Mouse (Mus musculus) CD4-positive, CD25-positive, alpha-beta regulatory T cell, adult 4 months (primary cell): Measurements from ENCODE around the gene Chrnb2. TPM values are rescaled to one million over a fixed set of nuclear protein-coding genes. Genes with fewer than 3 reads are reported as not detected.
"Not testable (repeated sequence)": the region's sequence is repeated elsewhere in the genome, so short reads cannot be mapped to it uniquely, and the experiment has no call there.

Source experiments
- ATAC-seq: one replicate; pipeline ENCODE4 v1.8.0; 2017
- polyA plus RNA-seq, 2 experiments: library from polyadenylated mRNA; unstranded; fragments of 100-300 nt; shearing (Covaris generic); gene quantifications; one replicate each; pipeline ENCODE4 v1.2.1; 2017

Gene Chrnb2
- polyA plus RNA-seq: 1 to 10 TPM; 1.5 to 2.7 TPM

GRCm38 (mm10) chr3:89764119-89764724 lies at the start of gene Chrnb2:
Gene Chrnb2 (minus strand): TSS chr3:89764632.
- ATAC-seq: peak; percentile 64

GRCm38 (mm10) chr3:89814051-89814450 lies 49.6 kb upstream of the Chrnb2 start:
- ATAC-seq: no peak

GRCm38 (mm10) chr3:89812166-89812565 lies 47.7 kb upstream of the Chrnb2 start:
- no peak for ATAC-seq

- no peak for ATAC-seq
These were observed 46.4 kb upstream of the Chrnb2 start for GRCm38 (mm10) chr3:89810841-89811240.

DNA sequence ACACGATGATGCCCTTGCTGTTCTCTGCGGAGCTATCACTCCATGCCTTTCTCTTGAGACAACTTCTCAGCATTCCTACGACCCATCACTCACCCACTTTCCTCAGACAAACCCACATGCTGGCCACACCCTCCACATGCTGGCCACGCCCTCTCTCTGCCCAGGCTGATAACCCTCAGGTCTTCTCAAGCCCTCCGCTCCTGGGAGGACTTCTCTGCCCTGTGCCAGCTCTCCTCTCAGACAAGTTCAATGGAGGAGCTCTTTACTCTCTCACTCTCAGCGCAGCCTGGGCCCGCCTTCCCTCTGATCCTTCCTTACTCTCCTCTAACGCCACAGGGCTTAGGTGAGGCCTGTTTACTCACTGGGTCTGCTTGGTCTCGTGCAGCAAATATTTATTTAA lies 44.2 kb upstream of the Chrnb2 start:
- no peak for ATAC-seq

DNA sequence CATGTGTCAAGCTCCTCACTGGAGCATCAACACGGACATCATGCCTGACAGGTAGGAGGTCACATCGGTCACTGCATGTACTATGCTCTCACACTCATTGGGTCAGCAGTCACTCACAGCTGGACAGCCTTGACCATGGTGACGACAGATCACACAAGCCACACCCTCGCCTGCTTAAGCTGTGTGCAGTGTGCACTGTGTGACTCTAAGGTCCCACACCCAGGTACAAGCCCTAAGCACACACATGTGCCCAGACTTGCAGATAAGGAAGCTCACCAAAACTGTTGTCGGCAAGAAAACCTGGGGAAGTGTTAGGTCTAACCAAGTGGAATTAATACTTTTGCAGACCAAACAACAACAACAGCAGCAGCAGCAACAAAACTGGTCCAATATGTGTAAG lies 43.4 kb upstream of the Chrnb2 start:
- no peak for ATAC-seq

DNA sequence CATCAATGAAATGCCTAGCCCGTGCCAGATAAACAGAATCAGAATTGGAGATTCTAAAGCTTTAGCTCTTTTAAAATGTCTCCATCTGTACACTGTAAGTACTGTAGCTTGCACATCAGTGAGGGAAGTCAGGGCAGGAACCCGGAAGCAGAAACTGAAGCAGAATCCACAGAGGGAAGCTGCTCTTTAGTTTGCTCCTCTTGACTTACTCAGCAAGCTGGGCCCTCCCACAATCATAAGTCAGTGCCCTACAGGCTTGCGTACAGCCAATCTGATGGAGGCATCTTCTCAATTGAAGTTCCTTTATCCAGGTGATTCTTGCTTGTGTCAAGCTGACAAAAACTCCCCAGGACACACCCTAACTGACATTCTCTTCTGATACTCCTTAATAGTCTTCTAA lies 42.7 kb upstream of the Chrnb2 start:
- ATAC-seq: no peak

DNA sequence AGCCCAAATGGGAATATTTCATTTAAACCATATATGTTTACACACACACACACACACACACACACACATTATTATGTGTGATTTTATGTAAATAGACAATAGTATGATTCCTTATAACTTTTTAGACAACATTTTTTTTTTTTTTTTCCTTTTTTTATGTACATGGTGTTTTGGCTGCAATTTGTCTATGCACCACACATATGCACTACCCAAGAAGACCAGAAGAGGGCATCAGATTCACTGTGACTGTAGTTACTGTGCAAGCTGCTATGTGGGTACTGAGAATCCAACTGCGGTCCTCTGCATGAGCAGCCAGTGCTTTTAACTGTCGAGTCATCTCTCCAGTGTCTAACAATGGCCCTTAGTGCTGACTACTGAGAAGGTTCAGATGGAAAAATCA lies 42.3 kb upstream of the Chrnb2 start:
- ATAC-seq: no peak

GRCm38 (mm10) chr3:89805179-89805578 lies 40.7 kb upstream of the Chrnb2 start:
- no peak for ATAC-seq

DNA sequence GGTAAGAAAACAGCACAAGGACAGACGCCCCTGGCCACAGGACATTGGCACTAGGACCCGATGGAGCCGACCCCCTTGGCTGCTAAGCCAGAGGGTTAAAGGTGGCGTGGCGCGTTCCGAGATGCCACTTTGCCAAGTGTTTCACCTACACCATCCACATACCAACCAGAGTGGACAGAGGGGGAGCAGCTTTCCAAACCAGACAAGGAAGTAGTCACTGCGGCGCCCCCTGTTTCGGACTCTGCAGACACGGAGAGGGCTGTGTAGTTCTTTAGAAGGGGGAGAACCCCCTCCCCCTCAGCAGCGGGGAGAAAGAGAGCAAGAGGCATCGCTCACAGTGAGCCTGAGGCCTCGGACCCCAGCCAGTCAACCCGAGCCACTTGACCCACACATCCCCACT lies 38.4 kb upstream of the Chrnb2 start:
- ATAC-seq: no peak

DNA sequence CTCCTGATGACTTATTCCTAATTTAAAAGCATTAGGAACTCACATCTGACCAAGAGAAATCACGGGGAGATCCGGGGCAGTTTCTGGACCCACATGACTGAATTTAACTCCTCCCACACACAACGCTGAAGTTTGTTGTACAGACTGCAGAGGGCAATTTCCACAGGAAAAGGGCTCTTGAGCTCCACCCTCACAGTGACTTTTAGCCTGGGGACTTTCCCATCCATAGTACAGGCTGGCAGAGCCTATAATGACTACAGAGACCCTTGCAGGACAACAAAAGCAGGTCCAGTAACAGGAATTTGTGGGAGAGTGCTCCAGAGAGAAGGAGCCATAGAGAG lies 37.0 kb upstream of the Chrnb2 start:
- ATAC-seq: peak; percentile 100

DNA sequence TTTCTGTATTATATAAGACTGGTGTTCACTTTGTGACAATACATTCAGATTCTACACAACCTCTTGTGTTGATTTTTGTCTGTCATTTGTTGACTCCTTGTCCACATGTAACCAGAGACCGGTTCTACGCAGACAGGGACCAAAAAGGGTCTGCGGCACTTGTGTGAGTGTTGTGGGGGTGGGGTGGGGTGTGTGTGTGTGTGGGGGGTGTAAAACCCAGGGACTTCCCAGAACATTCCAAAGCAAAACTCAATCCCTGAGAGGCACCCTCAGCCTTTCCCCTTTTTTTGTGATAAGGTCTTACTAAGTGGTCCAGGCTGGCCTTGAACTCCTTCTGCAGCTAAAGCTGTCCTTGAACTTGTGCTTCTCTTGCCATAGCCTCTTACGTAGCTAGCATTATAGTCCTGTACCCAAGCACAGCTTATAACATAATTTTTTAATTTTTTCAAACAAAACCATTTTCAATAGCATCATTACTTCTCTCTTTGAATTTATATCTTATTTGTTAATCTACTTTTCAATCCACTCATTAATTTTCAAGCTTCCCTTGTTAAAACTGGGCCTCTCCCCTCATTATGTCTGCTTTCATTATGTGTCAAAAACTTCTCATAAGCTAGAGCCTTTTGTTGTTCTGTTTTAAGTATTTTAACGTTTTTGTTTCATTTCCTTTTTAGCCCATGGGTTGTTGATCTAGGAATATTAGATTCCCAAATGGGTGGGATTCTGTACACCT lies 36.5 kb upstream of the Chrnb2 start:
- ATAC-seq: peak; percentile 64

DNA sequence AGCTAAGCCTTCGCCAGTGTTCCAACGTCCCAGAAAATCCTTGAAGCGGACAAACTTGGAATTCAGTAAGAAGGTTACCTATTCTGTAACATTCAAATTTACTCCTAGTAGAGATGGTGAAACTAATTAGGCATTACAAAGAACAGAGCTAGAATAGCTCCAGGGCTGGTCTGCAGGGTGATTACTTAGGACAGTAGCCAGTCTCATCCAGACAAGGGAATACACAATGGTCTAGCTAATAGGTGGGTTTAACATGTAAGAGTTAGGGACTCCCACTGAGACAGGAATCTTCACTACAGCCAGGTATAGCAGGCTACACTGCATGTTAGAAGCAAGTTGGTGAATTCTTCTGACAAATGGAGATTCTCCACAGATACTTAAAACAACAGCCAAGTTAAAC lies 35.6 kb upstream of the Chrnb2 start:
- not testable (repeated sequence) for ATAC-seq

DNA sequence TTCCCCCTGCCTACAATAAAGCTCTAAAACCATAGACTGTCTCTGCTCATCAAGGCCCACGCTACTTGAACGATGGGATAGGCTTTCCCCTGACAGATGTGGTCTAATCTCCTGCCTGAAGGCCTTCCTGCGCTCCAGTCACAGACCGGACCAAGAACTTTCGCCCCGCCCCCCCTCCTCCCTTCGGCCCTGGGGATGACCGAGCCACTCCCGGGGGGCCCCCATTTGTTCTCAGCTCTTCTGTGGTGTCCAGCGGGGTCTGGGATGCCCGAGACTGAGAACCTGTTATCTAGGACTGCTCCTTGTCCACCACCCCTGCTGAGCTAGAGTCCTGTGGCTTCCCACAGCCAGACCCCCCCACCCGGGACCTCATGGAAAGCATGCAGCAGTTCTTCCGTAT lies 35.0 kb upstream of the Chrnb2 start:
- no peak for ATAC-seq

GRCm38 (mm10) chr3:89798518-89798917 lies 34.1 kb upstream of the Chrnb2 start:
- no peak for ATAC-seq

GRCm38 (mm10) chr3:89796358-89796757 lies 31.9 kb upstream of the Chrnb2 start:
- no peak for ATAC-seq

GRCm38 (mm10) chr3:89795746-89796145 lies 31.3 kb upstream of the Chrnb2 start:
- no peak for ATAC-seq

GRCm38 (mm10) chr3:89794616-89795015 lies 30.2 kb upstream of the Chrnb2 start:
- no peak for ATAC-seq

DNA sequence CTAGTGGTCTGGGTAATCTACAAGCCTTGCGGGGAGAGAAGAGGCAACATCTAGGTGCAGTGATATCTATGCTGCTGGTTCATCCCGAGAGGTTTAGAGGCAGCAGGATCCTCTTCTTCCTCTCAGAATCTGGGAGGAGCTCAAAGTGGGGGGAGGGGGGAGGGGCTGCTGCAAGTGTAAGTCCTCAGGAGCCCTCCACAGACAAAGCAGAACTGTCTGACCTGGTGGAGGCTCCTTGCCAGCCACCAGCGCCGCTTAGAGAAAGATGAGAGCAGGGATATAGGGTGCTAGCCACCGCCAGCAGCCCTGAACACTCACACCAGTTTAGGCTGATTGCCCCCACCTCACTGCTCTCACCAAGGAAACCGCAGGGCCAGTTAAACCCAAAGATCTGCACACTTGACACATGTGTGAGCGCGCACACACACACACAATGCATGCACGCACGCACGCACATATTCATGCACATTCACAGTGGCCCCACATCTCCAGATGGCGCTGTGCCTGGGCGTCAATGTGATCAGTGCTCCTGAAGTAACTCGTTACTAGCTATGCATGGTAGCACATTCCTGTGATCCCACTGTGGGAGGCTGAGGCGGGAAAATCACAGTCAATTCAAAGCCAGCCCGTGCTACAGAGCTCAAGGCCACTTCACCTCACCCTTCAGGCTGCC lies 24.4 kb upstream of the Chrnb2 start:
- ATAC-seq: no peak

GRCm38 (mm10) chr3:89786275-89786674 lies 21.8 kb upstream of the Chrnb2 start:
- ATAC-seq: no peak

- ATAC-seq: peak; percentile 64
These were observed 20.7 kb upstream of the Chrnb2 start for GRCm38 (mm10) chr3:89784991-89785753.

GRCm38 (mm10) chr3:89781640-89782039 lies 17.2 kb upstream of the Chrnb2 start:
- ATAC-seq: no peak

- ATAC-seq: no peak
These were observed 15.7 kb upstream of the Chrnb2 start for GRCm38 (mm10) chr3:89780102-89780501.
